Mouse (Mus musculus) cerebellum, adult 9-10 months (tissue): ENCODE data around the gene Ctrb1.

Source experiments
- DNase-seq: peaks from one replicate; pipeline ENCODE4 v3.0.0; 2022

Gene Ctrb1

GRCm38 (mm10) chr8:111678848-111679247, 12.0 kb downstream of the Ctrb1 start:
- no peak for DNase-seq

- DNase-seq, result peak; percentile 80
Observed at GRCm38 (mm10) chr8:111678111-111678510, 12.7 kb downstream of the Ctrb1 start.

GRCm38 (mm10) chr8:111676237-111676636, 14.6 kb downstream of the Ctrb1 start:
- peak; percentile 28 for DNase-seq

GRCm38 (mm10) chr8:111666751-111667150, 24.1 kb downstream of the Ctrb1 start:
- no peak for DNase-seq

GRCm38 (mm10) chr8:111662473-111662872, 28.3 kb downstream of the Ctrb1 start:
- DNase-seq, result peak; percentile 85

GRCm38 (mm10) chr8:111658819-111659423, 31.9 kb downstream of the Ctrb1 start:
- no peak for DNase-seq

- DNase-seq, result no peak
Observed at GRCm38 (mm10) chr8:111657312-111657854, 33.4 kb downstream of the Ctrb1 start.

- DNase-seq, result no peak
Observed at GRCm38 (mm10) chr8:111653524-111653923, 37.3 kb downstream of the Ctrb1 start.

GRCm38 (mm10) chr8:111650651-111651050, 40.2 kb downstream of the Ctrb1 start:
- DNase-seq, result no peak

- DNase-seq, result no peak
Observed at GRCm38 (mm10) chr8:111648834-111649233, 42.0 kb downstream of the Ctrb1 start.

- DNase-seq, result no peak
Observed at GRCm38 (mm10) chr8:111645715-111646114, 45.1 kb downstream of the Ctrb1 start.

GRCm38 (mm10) chr8:111644286-111645051, 46.3 kb downstream of the Ctrb1 start:
- DNase-seq, result peak; percentile 52

- DNase-seq, result peak; percentile 94
Observed at GRCm38 (mm10) chr8:111643264-111644141, 47.3 kb downstream of the Ctrb1 start, which contains the start of gene Zfp1. Gene Zfp1 (plus strand): TSS chr8:111643401.

- DNase-seq, result no peak
Observed at GRCm38 (mm10) chr8:111642939-111643263, 47.9 kb downstream of the Ctrb1 start.

GRCm38 (mm10) chr8:111642496-111642895, 48.3 kb downstream of the Ctrb1 start:
- DNase-seq, result peak; percentile 45

- DNase-seq, result no peak
Observed at GRCm38 (mm10) chr8:111641064-111641463, 49.7 kb downstream of the Ctrb1 start.

GRCm38 (mm10) chr8:111638086-111638485, 52.7 kb downstream of the Ctrb1 start:
- DNase-seq, result no peak
